ENCODE assay signal across 8 mouse cellular contexts in the genomic region with DNA sequence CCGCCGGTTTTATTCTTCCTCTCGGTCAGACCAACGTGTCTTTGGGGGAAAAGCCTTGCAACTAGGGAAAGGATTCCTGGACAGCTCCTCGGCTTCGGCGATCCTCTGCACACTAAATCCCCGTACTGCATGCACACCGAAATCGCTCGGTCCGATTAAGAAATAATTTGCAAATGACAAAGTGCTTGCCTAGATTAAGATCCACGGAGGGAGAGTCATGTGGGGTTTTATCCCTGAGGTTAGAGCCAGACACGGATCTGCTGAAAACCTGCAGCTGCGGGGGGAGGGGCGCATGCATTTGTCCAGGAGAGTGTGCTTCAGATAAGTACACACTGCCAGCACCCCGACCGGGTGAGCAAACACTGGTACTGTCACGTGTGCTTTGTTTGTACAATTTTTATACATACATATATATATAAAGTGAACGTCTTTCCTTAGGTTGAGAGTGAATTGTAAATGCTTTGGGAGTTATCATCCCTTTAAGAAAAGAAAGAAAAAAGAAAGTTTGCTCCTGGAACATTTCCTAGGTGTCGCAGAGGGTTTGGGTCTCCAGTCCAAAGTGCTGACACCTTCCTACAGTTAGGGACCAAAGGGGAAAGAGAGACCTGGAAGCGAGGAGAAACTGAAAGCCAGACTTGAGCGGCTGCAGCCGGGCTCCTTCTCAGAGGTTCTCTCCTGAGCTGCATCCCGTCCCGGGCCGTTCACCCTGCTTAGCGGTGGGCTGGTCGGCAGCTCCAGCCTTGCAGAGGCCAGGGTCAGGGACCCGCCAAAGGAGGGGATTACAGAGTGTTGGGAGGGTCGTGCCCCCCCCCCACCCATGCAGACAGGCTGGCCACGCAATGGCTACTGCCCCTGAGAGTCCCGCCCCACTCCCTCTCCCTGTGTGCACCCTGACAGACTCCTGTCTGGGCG. TPM values are rescaled to one million over a fixed set of nuclear protein-coding genes. Genes with fewer than 3 reads are reported as not detected.
DNase-seq lines count a peak whose midpoint lies in the region; ATAC-seq and TF ChIP-seq lines count a peak whose summit lies in the region.

No protein-coding gene starts in this region.

- peak; percentile 25 to 31 for DNase-seq in cerebellum, postnatal 25 days
- DNase-seq in cerebellum, adult 2 months, result no peak
- peak; percentile 57 for DNase-seq in ZHBTc4 (ENCODE audit: low read depth, low spot score)
- no peak for DNase-seq in heart, postnatal 0 days (ENCODE audit: low spot score)
- peak; percentile 36 for DNase-seq in lung, postnatal 36 days
- DNase-seq in thymus, postnatal 0 days (ENCODE audit: low spot score), result no peak
- no peak for DNase-seq in layer of hippocampus, adult 9-11 months

- H3K9me3 ChIP-seq in heart, postnatal 0 days (replicated peaks; ENCODE audit: control insufficient read depth, low read length), result no peaks in the 10 kb centered on the region

- H3K27me3 ChIP-seq in cerebellum, adult 2 months (ENCODE audit: control insufficient read depth, insufficient read depth, low read length), result peaks cover 8% of the 10 kb centered on the region; the same call in 1 of the 2 replicates
- peaks cover 97% of the 10 kb centered on the region for H3K27me3 ChIP-seq in heart, postnatal 0 days (ENCODE audit: control insufficient read depth, insufficient read depth, low read length)

- no peak overlapping the region for H3K9ac ChIP-seq in heart, postnatal 0 days (replicated peaks; ENCODE audit: low read depth, low read length)

- TF ChIP-seq CTCF in cerebellum, adult 2 months (IDR thresholded peaks at IDR 0.05; ENCODE audit: borderline replicate concordance, insufficient read depth, low read depth, low read length), result no peak
- no peak for TF ChIP-seq CTCF in heart, postnatal 0 days (IDR thresholded peaks at IDR 0.05; ENCODE audit: low read depth)

- H3K4me2 ChIP-seq in heart, postnatal 0 days (ENCODE audit: low read depth, low read length), result peak overlapping the region; percentile 55

- no peak for ATAC-seq in heart, postnatal 0 days (ENCODE audit: insufficient read depth, low read depth)
- ATAC-seq in frontal cortex, adult (ENCODE audit: low TSS enrichment), result no peak

- H3K4me3 ChIP-seq in cerebellum, adult 2 months (replicated peaks; ENCODE audit: insufficient read depth, low read depth, low read length), result no peak overlapping the region
- peak overlapping the region; percentile 42 for H3K4me3 ChIP-seq in heart, postnatal 0 days (ENCODE audit: low read depth, low read length)

- H3K4me1 ChIP-seq in cerebellum, adult 2 months (ENCODE audit: control insufficient read depth, insufficient read depth, low read length), result peaks cover 8% of the 10 kb centered on the region
- no peaks in the 10 kb centered on the region; the same call in 1 of the 2 replicates for H3K4me1 ChIP-seq in heart, postnatal 0 days (ENCODE audit: control insufficient read depth, insufficient read depth)

- WGBS in cerebellum, adult 2 months, result 3% methylated on average over 34 of the region's 34 CpGs
- 1% methylated on average over 33 of the region's 34 CpGs for WGBS in heart, postnatal 0 days

- TF ChIP-seq EP300 in heart, postnatal 0 days (IDR thresholded peaks at IDR 0.05; ENCODE audit: low read depth), result no peak

- no peak overlapping the region for H3K27ac ChIP-seq in cerebellum, adult 2 months (ENCODE audit: insufficient read depth, low read length)
- H3K27ac ChIP-seq in heart, postnatal 0 days (ENCODE audit: low read depth), result no peak overlapping the region

- TF ChIP-seq POLR2A in cerebellum, adult 2 months (IDR thresholded peaks at IDR 0.05; ENCODE audit: borderline replicate concordance, insufficient read depth, low read length), result no peak

- no peaks in the 10 kb centered on the region for H3K36me3 ChIP-seq in heart, postnatal 0 days (replicated peaks; ENCODE audit: control insufficient read depth, insufficient read depth, low read length)

RNA-seq across cellular contexts. Expression of a gene that starts 10.9 kb away (rescaled TPM):
- polyA plus RNA-seq in cerebellum, adult 2 months (2012; rRNA removed), result 8.2 and 8.7 TPM in 2 replicates
- total RNA-seq in heart, postnatal 0 days (2014; rRNA removed; ENCODE audit: low replicate concordance), result not detected in 2 replicates
- polyA plus RNA-seq in heart, postnatal 0 days (2015; fragmentation: Nextera tagmentation; extraction: Ambion mirVana), result not detected in 2 replicates
- not detected in 2 replicates for polyA plus RNA-seq in thymus, postnatal 0 days (2015; fragmentation: Nextera tagmentation; extraction: Ambion mirVana)

Comparison
In these comparisons a context has a peak if more than half of its experiments do, and no peak if none do; other contexts are left out.
1. DNase-seq: peak in cerebellum, postnatal 25 days (2 of 2), ZHBTc4 (single experiment) and lung, postnatal 36 days (single experiment); none in cerebellum, adult 2 months (0 of 2), heart, postnatal 0 days (single experiment), thymus, postnatal 0 days (single experiment) and layer of hippocampus, adult 9-11 months (single experiment).